Mouse (Mus musculus): ENCODE data around the gene Zfp580.

DNA sequence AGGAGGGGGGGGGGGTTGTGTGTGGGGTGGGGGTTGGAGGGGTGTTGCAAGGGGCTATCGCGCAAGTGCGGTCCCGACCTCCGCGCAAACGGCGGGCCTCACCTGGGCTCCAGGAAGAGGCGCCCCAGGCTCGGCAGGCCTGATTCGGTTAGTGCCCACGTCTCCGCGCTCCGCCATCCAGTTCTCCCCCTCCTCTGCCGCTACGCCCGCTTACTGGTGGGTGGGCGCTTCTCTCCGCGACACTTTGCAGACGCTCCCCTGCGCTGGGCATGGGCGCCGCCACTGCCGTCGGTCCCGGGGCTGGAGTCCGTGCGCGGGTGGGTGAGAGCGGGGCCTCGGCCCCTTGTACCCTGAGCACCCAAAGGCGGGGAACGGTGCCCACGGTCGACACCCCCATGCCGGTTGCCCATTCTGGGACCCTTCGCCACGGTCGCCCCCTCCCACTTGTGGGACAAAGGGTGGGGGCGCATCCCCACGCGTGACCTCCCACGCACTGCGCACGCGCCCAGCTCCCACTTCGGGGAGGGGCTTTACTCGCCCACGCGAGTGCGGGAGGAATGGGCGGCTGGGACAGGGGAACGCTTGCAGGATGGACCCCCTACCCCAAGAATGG, 5.4 kb downstream of the Zfp580 start:
- TF ChIP-seq CTCF (IDR thresholded peaks at IDR 0.05; ENCODE audit: low read depth, low read length) (no peak), POLR2A (IDR thresholded peaks at IDR 0.05; ENCODE audit: insufficient read depth, low read length) (no peak), EP300 (IDR thresholded peaks at IDR 0.05; ENCODE audit: insufficient read depth, low read depth, low read length) (no peak)
